ENCODE assay signal across 21 mouse cellular contexts in genomic region chr10:111327957-111328356, GRCm38 (mm10). TPM values are rescaled to one million over a fixed set of nuclear protein-coding genes. Genes with fewer than 3 reads are reported as not detected.
A peak's percentile ranks its signal among the peaks of the same experiment; 100 is the strongest.
DNase-seq lines count a peak whose midpoint lies in the region; ATAC-seq and TF ChIP-seq lines count a peak whose summit lies in the region.
"Had no signal": no experiment of that assay in that cellular context is flagged by ENCODE, and none has a peak within 500 bp of the region (broad histone marks: within the 10 kb centered on the region; RNA-seq: fewer than 3 reads in every experiment).

No protein-coding gene starts in this region.

- intact Hi-C loops in heart, postnatal 25 days (cut with DNase I) = no loop called here

- H3K4me1 ChIP-seq in kidney, embryonic 16.5 days (ENCODE audit: insufficient read depth, low read length) = no peaks in the 10 kb centered on the region
- no peaks in the 10 kb centered on the region for H3K4me1 ChIP-seq in kidney, embryonic 14.5 days (ENCODE audit: control insufficient read depth, insufficient read depth, low read length)
- H3K4me1 ChIP-seq in limb, embryonic 13.5 days = no peaks in the 10 kb centered on the region
- H3K4me1 ChIP-seq in limb, embryonic 10.5 days = no peaks in the 10 kb centered on the region
- peaks cover 21% of the 10 kb centered on the region for H3K4me1 ChIP-seq in liver, adult 2 months (ENCODE audit: control insufficient read depth, insufficient read depth, low read length)
- H3K4me1 ChIP-seq in liver, embryonic 12.5 days = no peaks in the 10 kb centered on the region

- no peaks in the 10 kb centered on the region for H3K27me3 ChIP-seq in kidney, embryonic 16.5 days (ENCODE audit: insufficient read depth, low read length)
- H3K27me3 ChIP-seq in kidney, embryonic 14.5 days (ENCODE audit: control insufficient read depth, insufficient read depth, low read length) = no peaks in the 10 kb centered on the region
- no peaks in the 10 kb centered on the region for H3K27me3 ChIP-seq in limb, embryonic 13.5 days
- no peaks in the 10 kb centered on the region for H3K27me3 ChIP-seq in limb, embryonic 10.5 days (ENCODE audit: low read depth, poor library complexity, severe bottlenecking)
- no peaks in the 10 kb centered on the region for H3K27me3 ChIP-seq in liver, adult 2 months (ENCODE audit: control insufficient read depth, insufficient read depth, low read length)
- no peaks in the 10 kb centered on the region for H3K27me3 ChIP-seq in liver, embryonic 12.5 days (replicated peaks)
- H3K27me3 ChIP-seq: Patski had no signal

- H3K36me3 ChIP-seq in kidney, embryonic 16.5 days (ENCODE audit: insufficient read depth, low read length) = no peaks in the 10 kb centered on the region
- H3K36me3 ChIP-seq in kidney, embryonic 14.5 days (ENCODE audit: control insufficient read depth, insufficient read depth, low read length) = no peaks in the 10 kb centered on the region
- no peaks in the 10 kb centered on the region for H3K36me3 ChIP-seq in limb, embryonic 13.5 days
- no peaks in the 10 kb centered on the region for H3K36me3 ChIP-seq in limb, embryonic 10.5 days
- H3K36me3 ChIP-seq in liver, adult 2 months (ENCODE audit: control insufficient read depth, insufficient read depth, low read length) = no peaks in the 10 kb centered on the region
- no peaks in the 10 kb centered on the region for H3K36me3 ChIP-seq in liver, embryonic 12.5 days
- H3K36me3 ChIP-seq: G1E had no signal

- no peak overlapping the region for H3K4me2 ChIP-seq in kidney, embryonic 16.5 days (replicated peaks; ENCODE audit: low read depth, low read length)
- H3K4me2 ChIP-seq in kidney, embryonic 14.5 days (replicated peaks; ENCODE audit: low read depth, low read length) = no peak overlapping the region
- H3K4me2 ChIP-seq in limb, embryonic 13.5 days (replicated peaks) = no peak overlapping the region
- no peak overlapping the region for H3K4me2 ChIP-seq in liver, embryonic 12.5 days

- peak; percentile 68 for DNase-seq in heart, adult 11 months
- no peak for DNase-seq in heart, postnatal 25 days (ENCODE audit: low spot score)
- no peak for DNase-seq in limb, embryonic 10.5 days (ENCODE audit: low spot score)
- peak; percentile 67 for DNase-seq in liver, adult 2 months (ENCODE audit: extremely low read depth, low read depth, low spot score)
- DNase-seq: adrenal gland, adult 2 months; adrenal gland, adult 8-10 months; adrenal gland, postnatal 10 days; adrenal gland, postnatal 14 days; adrenal gland, postnatal 25 days; adrenal gland, postnatal 36 days; B cell, adult 2 months; cerebellum, adult 11 months; cerebellum, adult 11-12 months had no signal

- H3K4me3 ChIP-seq in kidney, embryonic 16.5 days (ENCODE audit: low read length) = no peak overlapping the region
- no peak overlapping the region for H3K4me3 ChIP-seq in kidney, embryonic 14.5 days (ENCODE audit: low read length)
- no peak overlapping the region for H3K4me3 ChIP-seq in limb, embryonic 13.5 days
- no peak overlapping the region for H3K4me3 ChIP-seq in limb, embryonic 10.5 days
- no peak overlapping the region for H3K4me3 ChIP-seq in liver, adult 2 months (ENCODE audit: insufficient read depth, low read depth, low read length)
- no peak overlapping the region for H3K4me3 ChIP-seq in liver, embryonic 12.5 days

- no peak overlapping the region for H3K9ac ChIP-seq in kidney, embryonic 16.5 days (replicated peaks; ENCODE audit: low read length)
- no peak overlapping the region for H3K9ac ChIP-seq in kidney, embryonic 14.5 days (ENCODE audit: low read depth, low read length)
- peak overlapping the region; percentile 8; the same call in 1 of the 2 replicates for H3K9ac ChIP-seq in limb, embryonic 13.5 days
- no peak overlapping the region for H3K9ac ChIP-seq in liver, adult 2 months (ENCODE audit: low read depth, low read length)
- H3K9ac ChIP-seq in liver, embryonic 12.5 days = no peak overlapping the region

- no peak overlapping the region for H3K27ac ChIP-seq in kidney, embryonic 16.5 days (ENCODE audit: low read length)
- no peak overlapping the region for H3K27ac ChIP-seq in kidney, embryonic 14.5 days (ENCODE audit: low read depth, low read length)
- H3K27ac ChIP-seq in limb, embryonic 13.5 days = no peak overlapping the region
- H3K27ac ChIP-seq in limb, embryonic 10.5 days = no peak overlapping the region
- peak overlapping the region; percentile 56; the same call in 1 of the 2 replicates for H3K27ac ChIP-seq in liver, adult 2 months (replicated peaks; ENCODE audit: insufficient read depth, low read depth, low read length)
- no peak overlapping the region for H3K27ac ChIP-seq in liver, embryonic 12.5 days

- TF ChIP-seq POLR2A in liver, adult 2 months (IDR thresholded peaks at IDR 0.05; ENCODE audit: extremely low read depth, insufficient read depth, low read length) = no peak

- no peak for TF ChIP-seq CTCF in liver, adult 2 months (IDR thresholded peaks at IDR 0.05; ENCODE audit: low read depth, low read length)

- WGBS in kidney, embryonic 16.5 days = 67% methylated on average over 4 of the region's 4 CpGs
- WGBS in kidney, embryonic 14.5 days = 69% methylated on average over 4 of the region's 4 CpGs
- WGBS in limb, embryonic 13.5 days = 74% methylated on average over 4 of the region's 4 CpGs
- 85% methylated on average over 4 of the region's 4 CpGs for WGBS in limb, embryonic 10.5 days
- 58% methylated on average over 4 of the region's 4 CpGs for WGBS in liver, adult 2 months
- WGBS in liver, embryonic 12.5 days (ENCODE audit: insufficient replicate concordance) = 72% methylated on average over 4 of the region's 4 CpGs

- ATAC-seq in kidney, embryonic 16.5 days (ENCODE audit: low FRiP score, low TSS enrichment) = peak; percentile 51; the same call in 1 of the 2 replicates
- ATAC-seq in kidney, embryonic 14.5 days (ENCODE audit: low FRiP score, low TSS enrichment) = no peak
- no peak for ATAC-seq in limb, embryonic 13.5 days (ENCODE audit: low FRiP score, low read depth)
- no peak for ATAC-seq in liver, embryonic 12.5 days
- ATAC-seq: activated CD4-positive, CD25-positive, alpha-beta regulatory T cell, adult 4 months; CD4-positive, CD25-positive, alpha-beta regulatory T cell, adult 4 months; Patski had no signal

- H3K9me3 ChIP-seq in kidney, embryonic 16.5 days (ENCODE audit: low read length) = no peaks in the 10 kb centered on the region
- H3K9me3 ChIP-seq in kidney, embryonic 14.5 days (ENCODE audit: control insufficient read depth, low read length) = no peaks in the 10 kb centered on the region
- H3K9me3 ChIP-seq in limb, embryonic 13.5 days = no peaks in the 10 kb centered on the region
- no peaks in the 10 kb centered on the region for H3K9me3 ChIP-seq in limb, embryonic 10.5 days (replicated peaks)
- no peaks in the 10 kb centered on the region for H3K9me3 ChIP-seq in liver, embryonic 12.5 days (replicated peaks)
- H3K9me3 ChIP-seq: G1E had no signal

- H3K79me2 ChIP-seq in liver, adult 2 months (ENCODE audit: control insufficient read depth, insufficient read depth, low read length) = no peaks in the 10 kb centered on the region

RNA-seq across cellular contexts. Expression of gene Bbs10, which starts 29.5 kb away (rescaled TPM):
- 1 to 10 TPM; 2.5 to 2.8 TPM for total RNA-seq in heart, postnatal 25 days (2021)
- 7.4 and 8.1 TPM in 2 replicates for polyA plus RNA-seq in kidney, embryonic 16.5 days (2015; fragmentation: Nextera tagmentation; extraction: Ambion mirVana)
- polyA plus RNA-seq in kidney, embryonic 14.5 days (2014; fragmentation: Nextera tagmentation; extraction: Ambion mirVana) = 5.1 and 6.7 TPM in 2 replicates
- polyA plus RNA-seq in limb, embryonic 13.5 days (2015; fragmentation: Nextera tagmentation; extraction: Ambion mirVana) = 5.3 and 6.0 TPM in 2 replicates
- polyA plus RNA-seq in limb, embryonic 10.5 days (2016; fragmentation: Nextera tagmentation; extraction: Ambion mirVana) = 5.4 and 6.7 TPM in 2 replicates
- total RNA-seq in liver, adult 2 months (2014; rRNA removed) = 5.2 and 6.2 TPM in 2 replicates
- 1.3 and 1.6 TPM in 2 replicates for polyA plus RNA-seq in liver, adult 2 months (2012; rRNA removed)
- 1.8 and 2.0 TPM in 2 replicates for polyA plus RNA-seq in liver, embryonic 12.5 days (2016; fragmentation: Nextera tagmentation; extraction: Ambion mirVana)

Comparison
In these comparisons a context has a peak if more than half of its experiments do, and no peak if none do; other contexts are left out.
1. DNase-seq: peak in heart, adult 11 months (single experiment) and liver, adult 2 months (single experiment); none in heart, postnatal 25 days (single experiment) and limb, embryonic 10.5 days (single experiment).